Mouse (Mus musculus): Measurements from ENCODE around the gene Cox8c. TPM values are rescaled to one million over a fixed set of nuclear protein-coding genes. Genes with fewer than 3 reads are reported as not detected.

The Cox8c gene
- polyA plus RNA-seq (2012; rRNA removed): 1.6 TPM in 2 replicates

DNA sequence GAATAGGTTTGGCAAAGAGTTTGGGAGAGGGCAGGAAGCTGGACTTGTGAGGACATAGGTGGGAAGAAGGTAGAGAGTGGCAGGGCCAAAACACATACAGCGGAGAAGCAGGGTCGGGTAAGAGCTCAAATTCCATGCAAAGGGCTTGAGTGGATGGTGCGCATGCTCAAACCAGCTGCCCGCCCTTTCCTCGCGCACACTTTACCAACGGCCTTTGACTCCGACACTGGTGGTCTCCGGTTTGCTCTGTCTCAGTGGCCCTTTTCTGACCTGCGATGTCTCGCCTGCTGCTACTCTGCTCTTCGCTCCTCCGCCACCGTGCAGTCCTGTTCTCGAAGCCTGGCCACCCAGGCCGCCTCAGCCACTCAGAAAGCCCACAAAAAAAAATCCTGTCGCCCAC is at the start of gene Cox8c:
TSS of gene Cox8c (plus strand) at position 226 of the 400 bp plus-strand sequence.
- no peak for DNase-seq (ENCODE audit: low read depth)

DNA sequence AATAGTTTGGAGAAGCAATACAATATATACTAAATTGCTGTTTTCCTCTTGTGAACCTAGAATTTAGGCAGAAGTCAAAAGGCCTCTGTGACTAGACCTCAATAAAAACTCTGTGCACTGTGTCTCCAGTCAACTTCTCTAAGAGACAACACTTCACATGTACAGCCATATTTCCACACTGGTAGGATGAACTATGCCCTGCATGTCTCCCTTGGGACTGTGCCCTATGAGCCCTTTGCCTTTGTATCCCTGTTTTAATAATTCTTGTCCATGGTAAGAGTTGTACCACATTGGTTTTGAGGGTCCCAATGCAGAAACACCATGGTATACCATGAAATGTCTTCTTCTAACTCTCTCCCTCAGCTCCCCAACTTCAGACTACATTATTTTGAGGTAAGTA is 38.3 kb upstream of the Cox8c start:
- DNase-seq (ENCODE audit: low read depth): no peak

DNA sequence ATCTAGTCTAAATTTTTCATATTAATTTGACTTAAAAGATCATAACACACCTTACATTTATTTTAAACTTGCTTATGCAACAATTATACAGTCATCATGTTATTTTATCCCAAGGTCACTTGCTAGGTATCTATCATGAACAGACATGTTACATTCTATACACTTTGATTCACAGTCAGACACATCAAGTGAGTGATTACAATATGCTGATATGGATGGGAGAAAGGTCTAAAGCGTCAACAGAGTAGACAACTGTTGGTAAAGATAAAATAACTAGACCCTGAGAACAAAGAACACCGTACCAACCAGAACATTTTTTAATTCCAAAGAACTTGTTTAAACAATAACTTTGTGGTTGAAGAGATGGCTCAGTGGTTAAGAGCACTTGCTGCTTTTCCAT is 29.3 kb upstream of the Cox8c start:
- DNase-seq (ENCODE audit: low read depth): no peak

DNA sequence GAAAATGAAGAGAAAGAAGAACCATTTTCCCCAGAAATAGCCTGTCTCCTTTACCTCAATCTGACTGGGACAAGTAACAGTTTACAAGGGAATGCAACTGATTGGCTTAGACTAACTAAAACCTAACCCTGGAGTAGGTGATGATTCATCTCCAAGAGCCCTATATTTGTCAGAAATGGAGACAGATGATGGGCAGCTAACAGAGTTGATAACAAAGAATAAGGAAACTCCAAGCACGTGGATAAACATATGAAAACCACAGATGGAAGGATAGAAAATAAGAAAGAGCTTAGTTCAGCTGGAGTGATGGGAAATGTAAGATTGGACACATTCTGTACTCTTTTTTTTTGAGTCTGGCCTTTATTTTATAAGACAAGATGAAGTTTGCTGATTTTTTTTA is 28.6 kb upstream of the Cox8c start:
- DNase-seq (ENCODE audit: low read depth): no peak

DNA sequence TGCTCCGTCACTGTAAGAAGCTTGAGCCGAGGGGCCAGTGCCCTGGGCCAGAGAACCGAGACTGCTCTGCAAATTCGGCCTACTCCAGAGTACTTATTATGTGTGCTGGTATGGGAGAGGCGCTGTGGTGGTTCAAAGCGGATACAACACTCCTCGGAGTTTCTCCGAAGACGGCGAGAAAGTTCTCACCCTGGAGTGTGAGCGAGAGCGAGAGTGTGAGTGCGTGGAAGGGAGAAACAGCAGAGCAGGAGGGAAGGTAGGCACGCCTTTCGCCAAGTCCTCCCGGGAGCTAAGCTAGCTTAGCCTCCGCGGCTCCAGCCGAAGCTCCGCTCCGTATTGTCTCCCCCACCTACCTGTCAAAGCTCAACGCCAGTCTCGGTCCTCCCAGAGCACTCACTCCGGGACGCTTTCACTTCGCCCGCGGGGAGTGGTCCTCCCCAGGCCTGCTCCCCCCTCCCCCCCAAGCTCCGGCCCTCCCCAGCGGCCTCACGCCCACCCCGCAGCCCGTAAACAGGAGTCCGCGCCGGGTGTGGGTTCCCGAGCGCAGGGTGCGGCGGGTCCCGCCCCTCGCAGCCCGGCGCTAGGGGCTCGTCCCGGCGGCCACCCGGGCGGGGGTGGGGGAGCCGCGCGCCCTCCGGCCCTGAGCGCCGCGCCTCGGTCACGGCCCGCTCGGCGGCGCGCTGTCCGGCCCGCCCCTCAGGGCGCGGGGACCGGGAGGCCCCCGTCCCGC is 21.6 kb upstream of the Cox8c start:
- DNase-seq (ENCODE audit: low read depth): no peak

- DNase-seq (ENCODE audit: low read depth): no peak
Observed at GRCm38 (mm10) chr12:102878031-102878823, 20.9 kb upstream of the Cox8c start, which contains the start of gene Btbd7. Gene Btbd7, minus strand, starts transcription at chr12:102878471.

DNA sequence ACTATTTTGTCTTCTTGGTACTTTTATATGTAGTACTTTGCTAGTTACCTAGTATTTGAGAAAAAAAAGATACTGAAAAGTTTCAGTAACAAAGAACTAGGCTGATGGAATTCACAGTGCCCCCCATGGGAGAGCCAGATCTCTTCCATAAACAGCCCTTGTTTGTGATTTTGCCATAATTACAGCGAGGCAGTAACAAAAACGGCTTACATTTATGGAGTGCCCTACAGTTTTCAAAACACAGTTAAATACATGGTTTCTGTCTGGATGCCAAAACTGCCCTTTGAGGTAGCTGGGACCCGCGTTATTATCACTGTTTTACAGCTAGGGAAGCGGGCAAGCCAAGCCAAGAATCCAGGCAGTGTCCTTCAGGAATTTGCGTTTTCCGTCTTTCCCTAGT is 20.2 kb upstream of the Cox8c start:
- no peak for DNase-seq (ENCODE audit: low read depth)

DNA sequence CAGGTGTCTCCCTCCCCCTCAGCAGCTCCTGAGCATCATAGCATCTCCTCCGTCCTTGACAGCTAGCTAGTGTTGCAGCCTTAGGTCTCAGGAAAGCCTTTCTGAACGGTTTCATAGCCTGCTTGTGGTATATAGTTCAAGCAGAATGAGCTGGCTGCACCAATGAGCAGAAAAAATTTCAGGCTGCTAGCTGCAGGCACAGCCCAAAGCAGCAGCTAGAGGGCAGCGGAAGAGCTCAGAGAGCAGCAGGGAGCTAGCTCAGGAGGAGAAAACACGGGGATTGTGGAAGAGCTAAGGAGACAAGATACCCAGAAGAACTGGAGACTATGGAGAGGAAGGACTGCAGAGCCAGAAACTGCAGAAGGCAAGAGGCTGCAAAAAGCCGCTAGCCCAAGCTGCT is 13.4 kb upstream of the Cox8c start:
- no peak for DNase-seq (ENCODE audit: low read depth)

GRCm38 (mm10) chr12:102887366-102887765 is 11.8 kb upstream of the Cox8c start:
- no peak for DNase-seq (ENCODE audit: low read depth)

DNA sequence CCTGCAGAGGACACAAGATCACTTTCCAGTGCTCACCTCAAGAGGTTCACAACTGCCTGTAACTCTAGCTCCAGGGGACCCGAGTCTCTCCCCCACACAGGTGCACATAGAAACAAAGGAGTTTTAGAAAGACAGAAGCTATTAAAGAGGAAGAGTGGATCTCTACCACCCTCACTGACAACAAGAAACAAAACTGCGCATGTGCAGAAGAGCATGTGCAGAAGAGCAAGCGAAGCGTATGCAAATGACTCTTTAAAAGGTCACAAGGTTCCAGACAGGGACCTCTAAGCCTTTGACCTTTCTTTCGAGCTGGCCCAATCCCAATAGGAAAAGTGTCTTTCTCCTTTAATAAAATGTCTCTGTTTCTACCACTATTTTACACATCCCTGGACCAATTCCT is 10.5 kb upstream of the Cox8c start:
- DNase-seq (ENCODE audit: low read depth): no peak

DNA sequence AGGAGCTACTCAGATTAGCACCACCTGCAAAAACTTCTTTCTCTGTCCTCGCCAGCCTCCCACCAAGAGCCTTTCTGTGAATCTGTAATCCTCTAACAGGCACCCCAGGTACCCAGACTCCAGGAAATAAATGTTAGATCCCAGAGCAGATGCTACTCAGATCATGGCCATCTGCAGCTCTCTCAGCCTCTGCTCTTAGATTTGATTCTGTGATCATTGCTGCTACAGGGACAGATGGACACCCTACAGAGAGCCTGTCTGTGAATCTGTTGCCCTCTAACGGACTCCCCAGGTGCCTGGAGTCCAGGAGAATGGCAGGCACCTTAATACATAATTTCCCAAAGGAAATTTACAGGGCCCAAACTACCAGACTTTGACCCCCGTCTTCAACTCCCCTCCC is 9.1 kb downstream of the Cox8c start:
- no peak for DNase-seq (ENCODE audit: low read depth)

GRCm38 (mm10) chr12:102916073-102916472 is 17.0 kb downstream of the Cox8c start:
- no peak for DNase-seq (ENCODE audit: low read depth)

DNA sequence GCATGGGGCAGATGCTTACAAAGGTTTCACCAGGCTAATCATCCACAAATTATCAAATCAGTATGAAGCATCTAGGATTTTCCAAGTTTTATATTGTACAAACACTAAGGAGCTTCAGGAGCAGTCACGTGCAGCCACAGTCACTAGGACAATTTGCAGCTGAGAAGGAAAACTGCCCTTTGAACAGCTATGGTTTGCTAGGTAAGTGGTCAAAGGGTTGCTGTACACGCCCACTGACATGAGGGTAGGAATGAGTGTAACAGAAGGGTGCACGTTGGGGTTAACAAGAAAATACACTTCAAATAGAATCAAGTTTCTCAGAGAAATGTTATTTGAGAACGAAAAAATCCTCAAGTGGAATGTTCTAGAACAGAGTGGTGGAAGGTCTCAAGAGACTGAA is 30.6 kb downstream of the Cox8c start:
- DNase-seq (ENCODE audit: low read depth): no peak

DNA sequence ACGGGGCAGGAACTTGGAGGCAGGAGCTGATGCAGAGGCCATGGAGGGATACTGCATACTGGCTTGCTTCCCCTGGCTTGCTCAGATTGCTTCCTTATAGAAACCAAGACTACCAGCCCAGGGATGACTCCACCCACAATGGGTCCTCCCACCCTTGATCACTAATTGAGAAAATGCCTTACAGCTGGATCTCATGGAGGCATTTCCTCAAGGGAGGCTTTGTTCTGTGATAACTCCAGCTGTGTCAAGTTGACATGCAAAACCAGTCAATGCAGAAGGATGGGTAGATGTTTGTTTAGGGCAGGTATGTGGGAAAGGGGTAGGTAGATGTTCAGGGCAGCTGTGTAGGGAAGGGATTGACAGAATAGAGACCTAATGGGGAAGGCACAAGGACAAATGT is 31.2 kb downstream of the Cox8c start:
- no peak for DNase-seq (ENCODE audit: low read depth)

- no peak for DNase-seq (ENCODE audit: low read depth)
Observed at GRCm38 (mm10) chr12:102930789-102931188, 31.7 kb downstream of the Cox8c start.

GRCm38 (mm10) chr12:102935892-102936291 is 36.8 kb downstream of the Cox8c start:
- DNase-seq (ENCODE audit: low read depth): no peak

DNA sequence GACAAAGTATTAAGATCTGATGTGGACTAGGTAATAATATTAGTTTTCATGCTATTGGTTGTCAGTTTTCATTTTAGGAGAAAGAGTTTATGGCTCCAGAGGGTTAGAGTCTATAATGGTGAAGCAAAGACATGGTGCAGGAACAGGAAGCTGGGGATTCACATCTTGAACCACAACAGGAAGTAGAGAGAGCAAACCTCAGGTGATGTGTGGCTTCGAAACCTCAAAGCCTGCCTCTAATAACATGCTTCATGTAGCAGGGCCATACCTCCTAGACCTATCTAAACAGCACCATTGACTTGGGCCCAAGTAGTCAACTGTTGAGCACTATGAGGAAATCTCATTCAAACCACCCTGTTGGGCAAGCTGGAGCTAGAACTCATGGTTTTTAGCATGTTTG is 46.5 kb downstream of the Cox8c start:
- DNase-seq (ENCODE audit: low read depth): no peak

DNA sequence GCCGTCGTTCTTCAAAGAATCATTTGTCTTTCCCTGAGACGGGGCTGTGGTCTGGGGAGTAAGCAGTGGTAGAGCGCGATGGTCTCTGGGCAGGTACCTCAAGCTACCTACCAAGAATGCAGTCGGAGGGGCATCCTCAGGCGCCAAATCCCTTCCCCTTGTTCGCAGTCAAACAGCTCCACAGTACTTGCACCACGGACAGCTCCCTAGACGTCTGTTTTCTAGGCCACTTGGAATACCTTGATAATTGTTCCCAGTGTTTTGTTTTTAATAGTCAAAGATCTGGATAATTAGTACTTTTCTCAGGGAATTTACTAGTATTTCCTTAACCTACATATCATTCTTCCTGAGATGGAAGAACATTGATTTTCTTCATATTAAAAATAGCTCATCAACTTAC is 48.7 kb downstream of the Cox8c start:
- no peak for DNase-seq (ENCODE audit: low read depth)

DNA sequence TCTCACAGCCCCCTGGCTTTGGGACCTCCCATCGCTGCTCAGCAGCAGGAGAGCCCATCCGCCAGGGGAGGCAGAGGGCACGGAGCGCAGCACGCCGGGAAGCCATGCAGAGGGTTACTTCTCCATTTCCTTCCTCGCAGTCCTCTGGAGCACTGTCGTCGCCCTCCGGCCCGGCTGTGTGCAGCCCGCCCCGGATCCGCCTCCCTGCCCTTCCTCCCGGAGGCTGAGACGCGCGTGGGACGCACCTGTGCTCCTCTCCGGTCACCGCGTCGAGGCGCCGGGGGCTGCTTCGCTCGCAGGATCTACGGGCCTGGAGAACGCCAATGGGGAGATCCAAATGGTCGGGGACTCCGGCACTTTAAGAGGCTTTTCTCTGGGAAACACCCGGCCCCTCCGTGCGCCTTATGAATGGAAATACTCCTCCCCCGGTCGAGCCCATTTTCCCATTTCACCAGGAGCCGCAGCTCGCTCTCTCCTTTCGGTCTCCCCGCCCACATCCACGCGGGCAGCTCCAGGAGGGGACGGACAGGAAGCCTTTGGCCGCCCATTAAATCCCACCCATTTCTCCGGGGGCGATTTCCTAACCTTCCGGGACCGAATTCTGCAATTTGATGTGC is 49.8 kb downstream of the Cox8c start, which contains the start of gene Unc79:
TSS of gene Unc79 (plus strand) at position 82 of the 617 bp plus-strand sequence.
- no peak for DNase-seq (ENCODE audit: low read depth)

DNA sequence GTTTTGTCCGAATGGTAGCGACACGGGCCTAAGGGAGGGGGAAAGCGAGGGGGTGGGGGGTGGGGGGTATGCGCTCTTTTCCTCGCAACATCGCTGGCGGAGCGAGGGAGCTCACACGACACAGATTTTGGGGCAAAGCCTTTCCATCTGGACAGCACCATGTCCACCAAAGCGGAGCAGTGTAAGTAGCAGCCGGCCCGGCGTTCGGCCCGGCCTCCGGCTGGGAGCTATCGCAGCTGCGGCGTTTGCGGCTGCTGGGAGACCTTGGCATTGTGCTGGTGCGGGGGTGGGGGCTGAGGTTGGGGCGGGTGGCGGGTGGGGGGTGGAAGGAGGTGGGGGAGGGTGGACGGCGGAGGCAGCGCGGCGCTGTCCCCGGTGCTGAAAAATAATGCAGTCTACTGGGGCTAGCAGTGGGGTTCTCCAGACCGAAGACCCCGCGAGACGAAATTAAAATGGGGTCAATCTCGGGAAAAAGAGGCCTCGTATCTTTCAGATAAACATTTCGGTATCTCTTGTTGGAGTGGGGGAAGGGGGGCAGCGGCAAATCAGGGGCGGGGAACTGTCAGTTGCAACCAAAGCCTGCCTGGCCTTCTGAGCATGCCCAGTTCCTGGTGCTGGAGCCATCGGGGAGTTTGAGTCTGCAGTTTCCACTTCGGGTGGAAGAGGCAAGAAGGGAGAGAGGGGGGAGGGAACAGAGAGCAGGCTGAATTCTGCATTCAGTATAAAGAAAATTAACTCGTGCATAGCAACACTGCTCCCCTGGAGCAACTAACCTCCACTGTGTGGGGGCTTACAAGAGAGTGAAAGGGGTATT is 50.5 kb downstream of the Cox8c start:
- DNase-seq (ENCODE audit: low read depth): no peak
